Mouse (Mus musculus) thymus, adult 18-20 months (tissue): ENCODE data around the gene Ndufa11.

ENCODE experiments used
- DNase-seq, 2 experiments: peaks; one replicate each; pipeline ENCODE4 v3.0.0; 2022; ENCODE audit warnings: mixed read lengths in 2 of 2

The Ndufa11 gene

DNA sequence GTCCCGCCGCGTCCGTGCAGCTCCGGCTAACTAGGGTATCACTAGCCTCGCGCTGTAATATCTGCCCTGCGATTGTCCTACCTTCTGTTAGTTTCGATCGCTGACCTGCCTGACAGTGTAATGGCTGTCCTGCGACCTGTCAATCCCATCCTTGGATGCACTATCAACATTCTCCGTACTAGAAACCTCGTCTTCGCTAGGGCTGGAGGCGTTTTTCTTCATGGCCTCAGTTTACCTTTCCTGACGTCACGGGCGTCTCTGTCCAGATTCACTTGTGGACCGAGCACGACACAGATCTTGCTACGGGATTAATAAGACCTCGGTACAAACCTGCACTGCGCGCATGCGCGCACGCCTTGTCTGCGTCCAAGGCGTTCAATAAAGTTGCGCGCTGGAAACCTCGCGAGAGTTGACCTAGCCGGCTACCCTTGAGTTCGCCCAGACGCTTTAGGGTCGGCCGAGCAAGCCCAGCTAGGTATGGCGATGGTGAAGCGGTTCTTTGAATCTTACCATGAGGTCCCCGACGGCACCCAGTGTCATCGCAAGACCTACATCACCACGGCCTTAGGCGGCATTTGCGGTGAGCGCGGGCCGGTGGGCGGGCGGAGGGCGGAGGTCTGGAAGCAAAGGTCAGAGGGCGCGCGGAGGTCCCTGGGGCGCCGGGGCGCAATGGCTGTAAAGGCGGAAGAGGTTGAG is at the start of gene Ndufa11, which contains the start of gene Vmac:
Gene Ndufa11 (plus strand): TSS at position 405 of the 696 bp plus-strand sequence.
Gene Vmac (minus strand): TSS at position 660 of the 696 bp plus-strand sequence.
- peak; percentile 81 to 86 for DNase-seq

DNA sequence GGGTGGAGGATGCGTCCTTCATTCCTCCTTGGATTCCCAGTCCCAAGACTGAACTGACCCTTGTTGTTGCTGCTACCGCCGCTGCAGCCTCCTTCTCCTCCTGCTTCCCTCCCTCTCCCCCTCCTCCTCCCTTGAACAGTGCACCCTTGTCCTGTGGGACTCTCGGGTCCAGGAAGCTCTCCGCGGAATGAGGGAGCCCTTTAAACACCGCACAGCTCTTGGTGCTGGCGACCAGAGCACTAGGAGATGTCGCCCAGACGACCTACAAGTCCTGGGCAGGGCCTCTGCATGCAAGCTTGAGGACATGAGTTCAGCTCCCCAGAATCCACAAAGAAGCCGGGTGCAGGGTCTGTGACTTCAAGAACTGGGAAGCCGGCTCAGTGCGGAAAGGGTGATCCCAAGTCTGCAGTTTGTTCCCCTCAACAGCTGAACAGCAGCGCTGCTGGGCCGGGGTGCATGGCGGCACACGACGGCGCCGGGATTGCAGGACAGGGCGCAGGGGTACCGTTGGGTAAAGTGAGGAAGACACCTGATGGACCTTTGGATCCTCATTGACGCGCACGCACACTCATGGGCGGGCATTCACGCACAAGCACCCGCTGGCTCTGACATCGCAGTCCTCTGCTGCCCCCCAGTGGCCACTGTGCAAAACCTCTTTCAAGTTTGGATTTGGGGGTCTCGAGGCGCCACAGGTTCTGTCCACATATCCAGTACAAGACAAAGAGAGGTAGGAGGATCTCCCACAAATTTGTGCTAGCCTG is 49.0 kb upstream of the Ndufa11 start:
- peak; percentile 59 to 64 for DNase-seq

DNA sequence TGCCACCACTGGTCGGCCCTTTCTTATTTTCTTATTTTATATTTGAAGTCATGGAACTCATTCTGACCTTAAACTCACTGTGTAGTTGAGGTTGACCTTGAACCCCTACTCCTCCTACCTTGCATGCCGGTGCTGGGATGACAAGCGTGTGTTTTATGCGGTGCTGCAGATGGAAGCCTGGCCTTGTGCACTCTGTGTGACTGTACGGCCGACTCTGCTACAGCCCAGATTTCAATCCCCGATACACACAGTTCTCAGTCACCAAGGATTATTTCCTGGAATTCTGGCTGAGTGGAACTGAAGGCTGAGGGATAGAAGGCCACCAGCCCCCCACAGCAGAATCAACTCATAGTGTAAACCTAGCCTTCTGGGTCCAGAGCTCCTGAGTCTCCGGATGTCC is 47.8 kb upstream of the Ndufa11 start:
- DNase-seq = no peak

DNA sequence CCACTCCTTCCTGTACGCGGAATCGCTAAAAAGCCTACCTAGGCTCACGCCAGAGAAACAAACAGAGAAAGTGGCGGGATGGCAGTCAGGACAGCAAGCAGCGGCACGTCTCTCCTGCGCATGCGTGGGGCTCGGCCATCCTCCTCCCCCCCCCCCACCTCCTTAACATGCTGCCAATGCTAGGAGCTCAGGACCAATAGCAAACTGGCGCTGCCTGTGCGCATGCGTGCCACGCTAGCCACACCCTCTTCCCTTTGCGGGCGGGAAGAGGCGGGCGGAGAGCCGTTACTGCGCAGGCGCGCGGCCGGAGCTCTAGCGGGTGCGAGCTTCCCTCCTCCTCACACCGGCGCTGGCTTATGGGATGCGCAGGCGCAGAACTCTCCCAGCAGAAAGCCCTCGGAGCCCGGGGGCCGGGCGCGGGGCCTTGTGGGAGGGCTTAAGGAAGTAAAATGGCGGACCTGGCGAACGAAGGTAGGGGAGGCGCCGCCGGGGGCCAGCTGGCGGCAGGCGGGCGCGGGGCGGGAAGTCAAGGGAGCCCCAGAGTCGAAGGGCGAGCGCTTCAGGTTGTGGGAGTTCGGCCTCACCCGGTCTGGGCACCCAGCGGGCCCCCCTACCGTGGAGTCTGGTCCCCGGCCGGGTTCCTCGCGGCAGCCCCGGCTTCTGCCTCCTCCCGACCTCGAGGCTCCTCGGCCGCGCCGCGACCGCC is 44.5 kb upstream of the Ndufa11 start, which contains the start of gene Ranbp3:
Gene Ranbp3 (plus strand): TSS at position 354 of the 706 bp plus-strand sequence.
- DNase-seq = peak; percentile 99 to 100

DNA sequence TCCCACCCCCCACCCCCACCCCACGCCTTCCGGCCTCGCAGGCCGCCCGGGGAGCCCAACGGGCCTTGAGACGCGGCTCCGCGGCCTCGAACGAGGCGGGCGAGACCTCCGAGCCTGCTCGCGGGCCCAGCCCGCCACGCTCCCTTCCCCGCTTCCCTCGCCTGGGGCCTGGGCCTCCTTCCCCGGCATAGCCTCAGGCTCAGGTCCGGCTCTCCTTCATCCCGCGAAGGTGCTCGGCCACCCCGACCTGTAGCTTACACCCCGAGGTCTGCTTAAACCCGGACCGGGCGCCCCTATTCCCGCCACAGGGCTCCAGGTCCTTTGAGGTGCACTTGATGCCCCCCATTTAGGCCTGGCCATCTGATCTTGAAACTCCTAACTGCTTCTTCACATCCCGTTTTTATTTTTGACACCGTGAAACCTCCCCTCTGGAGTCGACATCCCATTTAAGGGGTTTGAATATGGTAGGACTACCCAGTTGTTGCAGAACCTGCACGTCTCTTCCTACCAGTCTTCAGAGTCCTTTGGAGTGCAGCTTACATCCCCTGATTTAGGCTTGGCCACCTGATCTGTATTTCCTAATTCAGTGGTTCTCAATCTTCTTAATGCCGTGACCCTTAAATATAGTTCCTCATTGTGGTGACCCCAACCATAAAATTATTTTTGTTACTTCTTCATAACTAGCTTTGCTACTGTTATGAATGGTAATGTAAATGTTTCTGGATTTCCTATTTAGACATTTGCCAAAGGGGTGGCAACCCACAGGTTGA is 43.7 kb upstream of the Ndufa11 start:
- DNase-seq = peak in 1 of 2 experiments; percentile 54

DNA sequence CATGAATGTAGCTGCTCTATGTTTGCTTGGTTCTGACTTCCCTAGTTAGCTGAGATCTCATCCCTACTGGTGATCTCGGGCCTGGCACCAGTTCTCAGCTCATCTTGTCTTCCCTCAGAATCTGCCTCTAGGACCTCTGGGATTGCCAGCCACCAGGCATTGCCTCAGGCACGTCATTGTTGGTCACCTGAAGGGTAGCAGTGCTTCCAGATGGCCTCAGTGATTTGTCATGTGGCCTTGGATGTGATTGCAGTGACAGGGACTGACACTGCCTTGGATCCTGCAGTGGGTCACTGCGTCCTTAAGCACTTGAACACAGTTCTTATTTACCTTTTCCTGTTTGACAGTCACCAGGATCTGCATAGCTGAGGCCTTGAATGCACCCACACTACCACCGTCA is 35.8 kb upstream of the Ndufa11 start:
- DNase-seq = no peak

DNA sequence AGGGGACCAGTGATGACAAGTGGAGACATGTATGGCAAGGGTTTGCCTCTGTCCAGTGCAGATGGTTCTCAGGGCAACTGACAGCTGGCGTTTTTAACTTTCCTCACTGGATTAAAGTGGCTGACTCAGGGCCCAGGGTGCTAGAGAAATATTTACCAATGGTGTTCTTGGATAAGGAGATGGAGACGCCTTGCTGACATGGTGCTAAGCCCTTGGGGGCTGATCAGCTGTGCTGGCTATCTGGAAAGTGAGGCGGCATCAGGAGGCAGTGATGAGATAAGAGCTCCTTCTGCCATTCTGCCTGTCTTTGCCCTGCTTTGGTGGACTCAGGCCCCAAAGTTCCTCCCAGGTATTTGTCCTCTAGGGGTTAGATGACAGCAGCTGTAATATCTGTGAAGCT is 34.7 kb upstream of the Ndufa11 start:
- DNase-seq = no peak

DNA sequence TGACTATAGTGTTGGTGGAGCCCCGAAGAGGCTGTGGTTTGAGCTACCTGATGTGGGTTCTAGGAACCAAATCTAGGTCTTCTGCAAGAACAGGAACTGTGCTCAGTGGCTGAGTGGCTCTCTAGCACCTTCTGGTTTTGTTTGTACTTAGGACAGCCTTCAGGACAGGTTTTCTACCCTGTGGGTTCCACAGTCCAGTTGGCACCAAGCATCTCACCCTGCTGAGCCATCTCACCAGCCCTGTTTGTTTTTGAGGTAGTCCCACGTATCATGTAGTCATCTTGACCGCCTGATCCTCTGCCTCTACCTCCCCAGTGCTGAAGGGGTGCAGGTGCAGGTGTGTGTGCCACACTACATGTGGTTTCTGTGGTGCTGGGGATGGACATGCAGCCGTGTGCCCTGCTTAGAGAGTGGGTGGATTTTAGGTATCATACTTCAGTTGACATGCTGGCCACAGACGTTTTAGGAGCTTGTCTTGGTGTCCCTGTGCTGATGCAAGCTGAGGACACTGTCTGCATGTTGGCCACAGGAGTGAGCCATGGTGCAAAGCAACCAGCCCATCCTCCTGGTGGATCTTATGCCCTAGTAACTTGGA is 33.9 kb upstream of the Ndufa11 start:
- DNase-seq = peak; percentile 19 to 46

DNA sequence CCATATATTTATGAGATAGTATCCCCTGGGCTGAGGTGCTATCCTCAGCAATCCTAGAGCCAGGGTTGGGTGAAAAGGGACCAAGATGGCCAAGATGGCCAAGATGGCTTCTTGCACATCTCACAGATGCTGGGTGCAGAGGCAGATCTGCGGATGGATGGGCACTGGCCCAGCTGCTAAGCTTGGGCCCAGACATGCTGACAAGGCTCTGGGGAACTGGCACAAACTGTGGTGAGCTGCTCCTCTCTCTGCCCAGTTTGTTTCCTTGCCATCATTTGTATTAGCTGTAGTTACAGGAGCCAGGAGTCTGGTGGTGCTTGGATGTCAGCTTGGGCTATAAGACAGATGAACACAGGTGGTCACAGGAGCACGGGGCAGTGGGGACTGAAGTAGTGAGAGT is 32.9 kb upstream of the Ndufa11 start:
- no peak for DNase-seq

DNA sequence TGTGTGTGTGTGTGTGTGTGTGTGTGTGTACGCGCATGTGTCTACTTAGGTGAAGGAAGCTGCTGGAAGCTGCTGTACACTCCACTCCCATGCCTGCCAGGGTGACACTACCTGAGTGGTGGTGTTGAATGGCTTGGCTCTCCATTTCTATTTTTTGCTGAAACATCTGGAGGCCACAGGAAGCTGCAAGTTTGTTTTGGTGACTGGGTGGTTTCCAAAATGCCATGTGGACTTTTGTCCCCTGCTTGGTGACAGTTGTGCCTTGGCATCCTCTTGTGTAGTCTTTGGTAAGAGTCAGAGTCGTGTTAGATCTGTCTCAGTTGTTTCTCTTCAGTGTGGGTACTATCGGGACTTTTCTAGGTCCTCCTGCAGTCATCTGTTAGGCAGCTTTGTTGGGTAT is 30.8 kb upstream of the Ndufa11 start:
- no peak for DNase-seq

DNA sequence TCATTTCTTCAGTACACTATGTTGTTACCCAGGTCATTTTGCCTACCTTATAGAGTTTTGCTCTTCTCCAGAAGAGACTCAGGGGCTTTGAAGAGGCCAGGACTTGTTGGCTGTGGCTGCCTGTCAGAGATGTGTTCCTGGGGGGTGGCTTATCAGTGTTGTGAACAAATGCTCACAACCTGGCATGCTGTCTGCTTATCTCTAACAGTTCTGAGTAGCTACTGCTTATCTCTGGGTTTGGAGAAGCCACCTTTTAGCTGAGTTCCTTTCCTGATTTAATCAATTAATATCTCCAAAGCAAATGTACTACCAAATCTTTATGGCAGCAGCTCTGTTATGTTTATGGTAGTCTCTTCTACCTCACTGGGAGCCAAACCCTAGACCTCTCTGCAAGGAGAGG is 29.5 kb upstream of the Ndufa11 start:
- DNase-seq = no peak

DNA sequence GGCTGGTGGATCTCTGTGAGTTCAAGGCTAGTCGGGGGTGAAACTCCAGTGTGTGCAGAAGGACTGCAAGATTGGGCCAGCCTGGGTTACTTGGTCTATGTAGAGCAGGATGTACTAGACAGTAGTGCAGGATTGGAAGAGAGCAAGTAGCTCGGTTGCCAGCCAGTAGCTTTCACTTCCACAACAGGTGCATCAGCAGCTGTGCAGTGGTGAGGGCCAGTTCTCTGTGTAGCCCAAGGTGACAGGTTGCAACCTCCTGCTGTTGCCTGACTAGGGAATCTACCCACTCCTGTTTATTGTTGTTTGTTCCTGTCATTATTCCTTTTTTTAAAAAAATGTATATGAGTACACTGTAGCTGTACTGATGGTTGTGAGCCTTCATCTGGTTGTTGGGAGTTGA is 28.9 kb upstream of the Ndufa11 start:
- no peak for DNase-seq

DNA sequence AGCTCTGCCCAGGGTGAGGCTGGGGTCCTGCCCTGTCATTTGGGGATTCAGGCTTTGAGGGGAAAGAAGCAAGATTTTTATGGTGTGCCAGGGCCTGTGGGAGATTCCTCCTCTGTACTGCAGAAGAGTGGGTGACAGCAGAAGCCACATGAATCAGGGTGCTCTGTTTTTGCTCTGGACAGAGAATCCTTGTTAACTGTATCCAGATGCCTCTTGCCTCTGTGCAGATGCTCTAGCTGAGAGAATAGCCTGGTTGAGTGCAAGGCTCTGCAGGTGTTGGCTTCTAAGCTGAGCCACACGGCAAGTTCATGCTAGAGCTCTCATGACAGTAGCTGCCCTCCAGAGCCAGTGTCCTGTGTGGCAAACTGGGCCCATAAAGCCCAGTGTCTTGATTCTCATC is 24.2 kb upstream of the Ndufa11 start:
- DNase-seq = no peak

DNA sequence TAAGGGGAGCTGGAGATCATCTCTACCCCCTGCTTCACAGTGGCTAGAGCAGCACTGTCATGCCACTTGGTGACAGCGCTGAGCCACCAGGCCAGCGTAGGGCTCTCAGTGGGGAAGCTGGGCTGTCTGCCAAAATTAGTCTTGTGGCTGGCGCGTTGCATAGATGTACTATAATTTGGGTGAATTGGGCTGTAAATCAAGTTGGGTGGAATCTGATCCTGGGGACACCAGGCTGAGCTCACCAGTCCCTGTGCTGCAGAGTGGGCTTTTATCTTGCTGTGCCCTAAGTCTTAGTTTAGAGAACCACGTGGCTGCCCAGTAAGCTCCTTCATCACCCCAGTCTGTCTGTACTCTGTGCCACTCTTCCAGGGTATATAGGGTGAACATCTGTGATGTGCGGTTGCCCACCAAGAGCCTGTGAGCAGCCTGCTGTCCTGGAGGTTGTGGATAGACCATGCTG is 23.7 kb upstream of the Ndufa11 start:
- DNase-seq = no peak

DNA sequence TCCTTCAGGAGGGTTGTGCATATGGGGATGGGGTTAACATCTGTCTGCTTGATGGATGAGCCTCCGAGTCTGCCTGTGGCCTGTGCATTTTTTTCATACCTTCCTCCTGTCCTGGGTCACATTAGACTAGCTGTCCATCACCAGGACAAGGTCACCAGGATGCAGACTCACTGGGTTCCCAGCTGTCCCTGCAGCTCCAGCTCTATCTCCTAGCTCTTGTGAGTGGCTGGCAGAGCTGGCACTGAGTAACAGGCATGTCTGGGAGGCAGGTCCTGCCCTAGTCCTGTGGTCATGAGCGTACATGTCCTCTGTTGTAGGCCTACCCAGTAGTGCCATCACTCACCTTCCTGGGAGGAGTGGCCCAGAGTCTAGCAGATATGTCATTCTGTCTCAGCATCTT is 17.1 kb upstream of the Ndufa11 start:
- DNase-seq = no peak

DNA sequence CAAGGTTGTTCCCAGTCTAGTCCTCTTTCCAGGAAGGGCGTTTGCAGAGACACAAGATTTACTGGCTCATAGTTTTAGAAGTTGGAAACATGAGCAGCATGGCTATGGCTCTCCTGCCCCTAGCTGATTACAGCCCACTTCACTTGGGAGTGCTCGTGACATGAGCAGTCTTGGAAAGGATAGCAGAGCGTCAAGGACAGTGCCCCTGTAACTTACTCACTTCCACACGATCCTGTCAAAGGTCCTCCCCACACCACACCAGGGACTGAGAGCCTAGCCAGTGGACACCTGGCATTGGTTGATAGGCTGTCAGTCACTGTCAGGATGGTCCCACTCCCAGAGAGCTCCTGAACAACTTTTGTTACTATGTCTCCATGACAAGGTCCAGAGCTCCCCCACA is 14.5 kb upstream of the Ndufa11 start:
- no peak for DNase-seq

DNA sequence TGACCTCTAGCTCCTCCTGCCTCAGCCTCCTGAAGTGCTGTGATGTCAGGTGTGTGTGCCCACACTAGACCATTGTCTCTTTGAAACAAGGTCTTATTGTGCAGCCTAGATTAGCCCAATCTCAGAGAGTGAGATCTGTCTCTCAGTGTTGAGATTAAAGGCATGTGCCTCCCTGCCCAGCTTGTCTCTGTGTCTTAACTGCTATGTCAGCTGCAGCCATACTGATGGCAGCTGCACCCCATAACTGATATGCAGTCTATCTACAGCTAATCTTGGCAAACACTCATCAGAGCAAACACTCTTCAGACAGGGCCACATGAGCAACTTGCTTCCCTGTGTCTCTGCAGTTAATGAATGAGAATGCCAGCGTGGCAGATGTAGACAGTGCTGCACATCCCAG is 11.1 kb upstream of the Ndufa11 start:
- DNase-seq = no peak

DNA sequence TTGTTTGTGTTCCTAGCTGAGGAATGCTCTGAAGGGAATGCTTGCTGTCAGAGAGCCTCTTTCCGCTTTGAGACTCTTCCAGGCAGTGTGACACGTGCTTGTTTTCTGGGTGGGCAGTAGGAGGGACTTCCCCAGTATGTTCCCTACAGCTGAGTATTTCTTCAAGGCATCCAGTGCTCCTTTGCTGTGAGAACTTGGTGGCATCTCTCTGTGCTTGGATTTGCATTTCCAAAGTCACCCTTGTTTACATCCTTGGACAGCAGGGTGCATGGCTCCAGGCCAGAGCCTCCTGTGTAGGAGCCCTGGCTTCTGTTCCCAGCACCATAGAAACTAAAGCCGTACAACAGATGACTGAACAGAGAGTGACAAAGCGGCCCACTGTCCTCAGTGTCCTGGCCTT is 8.9 kb upstream of the Ndufa11 start:
- no peak for DNase-seq

DNA sequence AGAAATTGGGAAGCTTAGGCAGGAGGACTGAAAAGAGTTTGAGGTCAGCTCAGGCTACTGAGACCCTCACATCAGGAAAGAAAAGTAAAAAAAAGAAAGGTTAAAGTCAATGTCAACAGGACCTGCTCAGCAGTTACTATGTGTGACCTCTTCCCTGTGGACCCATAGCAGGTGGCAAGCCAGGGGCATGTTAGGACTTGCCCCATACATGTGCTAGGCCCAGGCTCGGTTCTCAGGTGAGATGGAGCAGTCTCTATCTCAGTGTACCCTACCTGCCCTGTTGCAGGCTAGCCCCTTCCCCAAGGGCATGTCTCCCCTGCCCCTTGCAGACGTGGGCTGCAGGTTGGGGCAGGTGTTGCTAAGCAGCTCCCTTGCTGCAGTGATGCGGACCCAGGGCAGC is 7.9 kb upstream of the Ndufa11 start:
- no peak for DNase-seq

DNA sequence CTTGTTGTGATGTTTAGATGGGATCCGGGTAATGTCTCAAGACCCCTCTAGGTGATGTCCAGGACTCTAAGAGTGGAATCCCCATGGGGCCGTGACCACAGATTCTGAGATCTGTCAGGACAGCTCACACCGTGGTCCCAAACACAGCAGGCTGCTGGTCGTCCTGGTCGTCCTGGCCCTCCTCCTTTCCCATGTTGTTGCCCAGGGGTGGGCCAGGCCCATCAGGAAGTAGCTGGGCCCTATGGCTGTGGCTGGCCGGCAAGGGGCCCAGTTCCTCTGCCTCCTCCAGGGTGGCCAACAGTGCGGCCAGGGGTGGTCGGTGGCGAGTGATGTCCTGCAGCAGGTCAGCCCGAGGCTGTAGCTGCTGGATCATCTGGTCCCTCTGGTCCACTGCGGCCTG is 2.2 kb upstream of the Ndufa11 start:
- no peak for DNase-seq

DNA sequence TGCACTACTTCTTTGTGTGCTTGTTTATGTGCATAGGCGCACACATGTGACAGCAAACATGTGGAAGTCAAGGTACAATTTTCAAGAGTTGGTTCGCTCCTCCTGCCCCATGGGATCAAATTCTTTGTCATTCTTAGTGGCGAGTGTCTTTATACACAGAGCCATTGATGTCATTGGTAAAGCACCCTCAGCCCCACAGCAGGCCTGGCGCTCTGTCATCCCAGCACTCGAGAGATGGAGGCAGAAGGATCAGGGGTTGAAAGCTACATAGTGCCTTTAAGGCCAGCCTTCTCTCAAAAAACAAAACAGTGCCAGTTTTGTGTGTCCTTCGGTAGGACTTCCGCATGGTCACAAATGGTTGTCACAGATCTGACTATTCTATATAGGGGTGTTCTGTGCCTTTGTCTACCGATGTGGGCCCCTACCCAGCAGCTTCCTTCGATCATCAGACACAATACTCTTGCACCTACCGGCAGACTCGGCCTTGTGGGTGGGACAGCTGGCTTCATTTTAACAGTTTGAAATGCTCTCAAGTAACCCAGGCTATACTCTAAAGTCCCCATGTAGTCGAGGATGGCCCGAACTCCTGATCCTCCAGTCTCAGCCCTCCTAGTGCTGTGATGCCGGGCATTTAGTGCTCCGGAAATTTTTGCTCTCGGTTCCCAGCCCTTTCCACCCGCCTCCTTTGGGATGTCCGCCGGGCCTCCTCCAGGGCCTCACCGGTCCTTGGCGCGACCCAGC is 1.5 kb upstream of the Ndufa11 start:
- no peak for DNase-seq
